Mouse (Mus musculus): ENCODE data around the gene Raver1. TPM values are rescaled to one million over a fixed set of nuclear protein-coding genes. Genes with fewer than 3 reads are reported as not detected.
A peak's percentile ranks its signal among the peaks of the same experiment; 100 is the strongest.

Gene Raver1
- polyA plus RNA-seq, 1 experiment from 2014 or later = 68.7 TPM

DNA sequence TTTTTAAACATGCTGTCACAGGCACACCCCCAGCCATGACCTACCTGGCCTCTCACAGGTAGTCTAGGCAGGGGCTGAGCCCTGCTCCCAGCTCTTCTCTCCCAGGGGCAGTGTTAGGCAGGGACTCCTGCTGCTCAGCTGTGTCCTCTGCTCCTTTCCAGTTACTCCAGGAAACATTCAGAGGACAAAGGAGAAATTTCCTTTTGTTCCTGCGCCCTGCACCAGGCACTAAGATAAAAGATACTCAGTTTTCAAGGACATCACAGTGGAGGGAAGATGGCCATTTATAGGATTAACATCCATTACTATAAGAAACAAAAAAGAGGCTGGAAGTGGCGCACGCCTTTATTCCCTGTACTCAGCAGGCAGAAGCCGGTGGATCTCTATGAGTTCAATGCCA lies 4.2 kb upstream of the Raver1 start:
- Histone ChIP-seq H3K4me3 (ENCODE audit: low read depth, low read length) (no peak overlapping the region), H3K9me3 (ENCODE audit: control insufficient read depth, low read depth, low read length) (no peaks in the 10 kb centered on the region), H3K27ac (ENCODE audit: low read length) (no peak overlapping the region), H3K36me3 (ENCODE audit: control insufficient read depth, insufficient read depth, low read length) (no peaks in the 10 kb centered on the region), H3K4me2 (replicated peaks; ENCODE audit: low read depth, low read length) (no peak overlapping the region), H3K9ac (replicated peaks; ENCODE audit: low read depth, low read length) (no peak overlapping the region), H3K27me3 (ENCODE audit: control insufficient read depth, insufficient read depth, low read length) (no peaks in the 10 kb centered on the region), H3K4me1 (ENCODE audit: control insufficient read depth, insufficient read depth, low read length) (peaks cover under 1% of the 10 kb centered on the region; the same call in 1 of the 2 replicates)
- 90% methylated on average over 4 of the region's 4 CpGs for WGBS
- ATAC-seq (ENCODE audit: insufficient number of reproducible peaks, insufficient read depth, low FRiP score, low read depth) = no peak

DNA sequence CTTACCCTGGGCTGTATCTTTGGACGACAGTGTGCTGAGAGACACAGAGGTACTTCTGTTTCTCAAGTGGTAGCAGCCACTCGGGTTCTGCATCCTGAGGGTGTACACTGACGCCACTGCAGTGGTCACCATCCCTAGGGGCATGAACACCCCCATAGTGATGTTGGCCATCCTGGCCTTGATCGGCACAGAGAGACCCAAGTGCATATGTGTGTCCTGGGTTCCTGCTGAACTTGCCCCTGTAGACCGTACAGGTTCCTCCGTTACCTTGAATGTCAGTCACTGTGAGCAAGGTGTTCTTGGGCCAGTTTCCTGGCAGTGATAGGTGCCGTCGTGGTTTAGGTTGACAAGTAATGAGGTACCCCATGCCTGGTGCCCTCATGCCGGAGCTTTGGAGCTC lies 1.6 kb upstream of the Raver1 start:
- ATAC-seq (ENCODE audit: insufficient number of reproducible peaks, insufficient read depth, low FRiP score, low read depth) = no peak
- Histone ChIP-seq H3K4me3 (ENCODE audit: low read depth, low read length) (no peak overlapping the region), H3K4me2 (replicated peaks; ENCODE audit: low read depth, low read length) (no peak overlapping the region), H3K27me3 (ENCODE audit: control insufficient read depth, insufficient read depth, low read length) (no peaks in the 10 kb centered on the region), H3K4me1 (ENCODE audit: control insufficient read depth, insufficient read depth, low read length) (peaks cover 9% of the 10 kb centered on the region), H3K36me3 (ENCODE audit: control insufficient read depth, insufficient read depth, low read length) (peaks cover 12% of the 10 kb centered on the region), H3K27ac (ENCODE audit: low read length) (no peak overlapping the region), H3K9me3 (ENCODE audit: control insufficient read depth, low read depth, low read length) (no peaks in the 10 kb centered on the region), H3K9ac (replicated peaks; ENCODE audit: low read depth, low read length) (no peak overlapping the region)
- 96% methylated on average over 9 of the region's 9 CpGs for WGBS

DNA sequence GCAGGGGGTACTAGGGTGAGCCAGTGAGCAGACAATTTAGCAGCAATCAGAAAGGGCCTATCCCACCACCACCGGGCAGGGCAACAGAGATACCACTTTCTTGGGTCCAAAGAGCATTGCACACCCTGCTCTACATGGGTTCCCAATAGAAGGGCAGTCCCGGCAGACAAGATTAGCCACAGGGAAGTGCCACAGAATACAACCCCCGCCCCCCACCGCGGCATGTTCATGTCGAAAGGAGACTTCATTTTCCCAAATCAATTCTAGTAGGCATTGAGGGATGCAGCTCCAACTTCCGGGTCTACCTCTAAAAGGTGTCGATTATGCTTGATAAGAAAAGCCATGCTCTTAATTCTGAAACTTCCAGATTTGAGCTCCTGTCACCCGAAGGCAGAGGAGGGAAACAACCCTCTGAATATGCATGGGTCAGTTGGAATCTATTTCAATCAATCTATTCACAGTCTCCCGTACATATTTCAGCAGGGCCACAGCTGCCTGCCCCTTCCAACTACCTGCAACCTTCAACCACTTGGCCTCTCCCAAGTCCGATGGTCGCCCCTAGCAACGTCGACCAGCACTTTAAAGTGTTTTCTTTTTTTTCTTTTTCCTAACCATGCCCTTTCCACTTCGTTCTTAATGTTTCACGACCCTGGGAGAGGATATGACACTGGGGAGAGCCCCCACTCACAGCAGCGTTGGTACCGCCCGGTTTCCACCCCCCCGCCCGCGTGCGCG lies 669 bp downstream of the Raver1 start:
- Histone ChIP-seq H3K4me3 (ENCODE audit: low read depth, low read length) (peak overlapping the region; percentile 71), H3K9me3 (ENCODE audit: control insufficient read depth, low read depth, low read length) (no peaks in the 10 kb centered on the region), H3K36me3 (ENCODE audit: control insufficient read depth, insufficient read depth, low read length) (peaks cover 35% of the 10 kb centered on the region), H3K4me1 (ENCODE audit: control insufficient read depth, insufficient read depth, low read length) (peaks cover 9% of the 10 kb centered on the region), H3K4me2 (replicated peaks; ENCODE audit: low read depth, low read length) (peak overlapping the region; percentile 88), H3K9ac (replicated peaks; ENCODE audit: low read depth, low read length) (peak overlapping the region; percentile 71), H3K27ac (ENCODE audit: low read length) (peak overlapping the region; percentile 89), H3K27me3 (ENCODE audit: control insufficient read depth, insufficient read depth, low read length) (no peaks in the 10 kb centered on the region)
- ATAC-seq (ENCODE audit: insufficient number of reproducible peaks, insufficient read depth, low FRiP score, low read depth) = no peak
- 2% methylated on average over 24 of the region's 24 CpGs for WGBS

DNA sequence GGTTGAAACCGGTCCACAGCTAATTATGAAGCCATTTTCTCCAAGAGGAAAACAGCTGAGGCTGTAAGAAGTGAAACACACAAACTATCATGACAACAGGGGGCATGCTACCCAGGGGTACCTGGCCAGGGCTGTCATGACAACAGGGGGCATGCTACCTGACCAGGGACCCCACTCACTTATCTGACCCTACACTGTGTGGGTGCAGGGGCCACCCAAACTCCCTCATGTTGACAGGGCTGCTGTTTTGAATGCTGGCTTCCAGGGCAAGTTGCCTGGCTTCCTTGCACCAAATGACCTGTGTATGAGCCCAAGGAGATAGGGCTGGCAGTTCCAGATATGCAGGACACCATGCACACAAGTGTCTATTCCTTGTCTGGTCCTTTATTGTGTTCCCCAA lies 1.3 kb downstream of the Raver1 start:
- Histone ChIP-seq H3K4me1 (ENCODE audit: control insufficient read depth, insufficient read depth, low read length) (peaks cover 9% of the 10 kb centered on the region), H3K4me2 (replicated peaks; ENCODE audit: low read depth, low read length) (peak overlapping the region; percentile 88), H3K27me3 (ENCODE audit: control insufficient read depth, insufficient read depth, low read length) (no peaks in the 10 kb centered on the region), H3K36me3 (ENCODE audit: control insufficient read depth, insufficient read depth, low read length) (peaks cover 41% of the 10 kb centered on the region), H3K27ac (ENCODE audit: low read length) (no peak overlapping the region), H3K9ac (replicated peaks; ENCODE audit: low read depth, low read length) (peak overlapping the region; percentile 71; the same call in 1 of the 2 replicates), H3K9me3 (ENCODE audit: control insufficient read depth, low read depth, low read length) (no peaks in the 10 kb centered on the region), H3K4me3 (ENCODE audit: low read depth, low read length) (peak overlapping the region; percentile 71)
- no peak for ATAC-seq (ENCODE audit: insufficient number of reproducible peaks, insufficient read depth, low FRiP score, low read depth)
- 93% methylated on average over 1 of the region's 1 CpGs for WGBS

DNA sequence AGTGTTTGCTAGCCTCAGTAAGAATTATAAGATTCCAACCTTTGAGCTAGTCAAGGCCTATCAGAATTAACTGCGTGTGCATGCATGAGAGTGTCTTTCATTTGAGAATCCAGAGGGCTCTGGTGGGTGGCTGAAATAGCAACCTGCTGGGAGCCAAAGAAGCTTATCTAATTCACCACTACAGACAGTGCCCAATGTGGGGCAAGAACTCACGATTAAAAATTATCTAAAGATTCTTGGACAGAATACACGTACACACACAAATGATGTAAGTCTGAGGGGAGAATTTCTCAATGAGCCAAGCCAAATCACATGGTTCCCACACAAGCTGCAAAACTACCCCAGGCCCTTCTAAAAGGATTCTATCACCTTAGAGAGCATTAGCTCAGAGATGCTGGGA lies 8.5 kb downstream of the Raver1 start:
- Histone ChIP-seq H3K4me2 (replicated peaks; ENCODE audit: low read depth, low read length) (no peak overlapping the region), H3K27me3 (ENCODE audit: control insufficient read depth, insufficient read depth, low read length) (no peaks in the 10 kb centered on the region), H3K4me1 (ENCODE audit: control insufficient read depth, insufficient read depth, low read length) (no peaks in the 10 kb centered on the region), H3K9me3 (ENCODE audit: control insufficient read depth, low read depth, low read length) (no peaks in the 10 kb centered on the region), H3K4me3 (ENCODE audit: low read depth, low read length) (no peak overlapping the region), H3K27ac (ENCODE audit: low read length) (no peak overlapping the region), H3K9ac (replicated peaks; ENCODE audit: low read depth, low read length) (no peak overlapping the region), H3K36me3 (ENCODE audit: control insufficient read depth, insufficient read depth, low read length) (peaks cover 91% of the 10 kb centered on the region)
- 92% methylated on average over 3 of the region's 3 CpGs for WGBS
- no peak for ATAC-seq (ENCODE audit: insufficient number of reproducible peaks, insufficient read depth, low FRiP score, low read depth)

DNA sequence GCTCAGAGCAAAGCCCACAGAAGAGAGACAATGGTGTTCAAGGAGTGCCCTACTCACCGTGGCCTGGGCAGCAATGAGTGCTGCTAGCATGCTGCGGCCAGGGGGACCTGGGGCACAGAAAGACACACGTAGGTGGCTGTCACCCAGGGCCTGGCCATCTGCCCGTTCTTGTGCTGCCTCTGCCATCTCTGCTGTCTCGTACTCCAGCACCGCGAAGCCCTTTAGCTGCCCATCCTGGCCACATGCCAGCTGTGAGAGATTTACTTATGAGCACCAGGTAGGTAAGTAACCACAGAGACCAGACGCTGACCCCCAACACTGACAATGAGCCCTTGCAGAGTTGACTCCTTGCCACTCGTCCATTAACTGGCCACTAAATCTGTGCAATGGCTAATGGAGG lies 10.7 kb downstream of the Raver1 start:
- Histone ChIP-seq H3K27ac (ENCODE audit: low read length) (no peak overlapping the region), H3K4me2 (replicated peaks; ENCODE audit: low read depth, low read length) (no peak overlapping the region), H3K4me1 (ENCODE audit: control insufficient read depth, insufficient read depth, low read length) (no peaks in the 10 kb centered on the region), H3K9me3 (ENCODE audit: control insufficient read depth, low read depth, low read length) (no peaks in the 10 kb centered on the region), H3K27me3 (ENCODE audit: control insufficient read depth, insufficient read depth, low read length) (no peaks in the 10 kb centered on the region), H3K9ac (replicated peaks; ENCODE audit: low read depth, low read length) (no peak overlapping the region), H3K4me3 (ENCODE audit: low read depth, low read length) (no peak overlapping the region), H3K36me3 (ENCODE audit: control insufficient read depth, insufficient read depth, low read length) (peaks cover 91% of the 10 kb centered on the region)
- WGBS = 90% methylated on average over 9 of the region's 9 CpGs
- ATAC-seq (ENCODE audit: insufficient number of reproducible peaks, insufficient read depth, low FRiP score, low read depth) = no peak

DNA sequence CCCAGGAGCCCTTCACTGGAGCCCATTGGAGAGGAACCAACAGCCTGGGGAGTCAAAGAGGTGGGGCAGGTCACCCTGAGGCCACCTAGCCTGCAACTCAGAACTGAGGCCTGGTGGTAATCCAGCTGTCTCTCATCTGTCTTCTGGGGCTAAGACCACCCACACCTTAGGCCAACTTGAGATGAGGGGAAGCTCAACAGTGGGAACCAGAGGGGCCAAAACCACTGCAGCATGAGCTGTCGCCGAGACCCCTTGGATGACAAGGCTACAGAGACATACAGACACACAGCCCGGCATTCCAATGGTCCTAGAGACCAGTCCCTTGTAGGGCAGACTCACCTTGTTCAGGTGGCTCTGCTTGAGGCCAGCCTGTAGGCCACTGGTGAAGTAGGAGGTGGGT lies 16.2 kb downstream of the Raver1 start:
- H3K4me3 ChIP-seq (ENCODE audit: low read depth, low read length) = no peak overlapping the region
- H3K36me3 ChIP-seq (ENCODE audit: control insufficient read depth, insufficient read depth, low read length) = peaks cover 53% of the 10 kb centered on the region
- ATAC-seq (ENCODE audit: insufficient number of reproducible peaks, insufficient read depth, low FRiP score, low read depth) = no peak
- H3K4me1 ChIP-seq (ENCODE audit: control insufficient read depth, insufficient read depth, low read length) = peaks cover 7% of the 10 kb centered on the region; the same call in 1 of the 2 replicates
- H3K27ac ChIP-seq (ENCODE audit: low read length) = no peak overlapping the region
- no peaks in the 10 kb centered on the region for H3K27me3 ChIP-seq (ENCODE audit: control insufficient read depth, insufficient read depth, low read length)
- no peak overlapping the region for H3K4me2 ChIP-seq (replicated peaks; ENCODE audit: low read depth, low read length)
- 93% methylated on average over 3 of the region's 3 CpGs for WGBS
- H3K9me3 ChIP-seq (ENCODE audit: control insufficient read depth, low read depth, low read length) = no peaks in the 10 kb centered on the region
- H3K9ac ChIP-seq (replicated peaks; ENCODE audit: low read depth, low read length) = no peak overlapping the region

DNA sequence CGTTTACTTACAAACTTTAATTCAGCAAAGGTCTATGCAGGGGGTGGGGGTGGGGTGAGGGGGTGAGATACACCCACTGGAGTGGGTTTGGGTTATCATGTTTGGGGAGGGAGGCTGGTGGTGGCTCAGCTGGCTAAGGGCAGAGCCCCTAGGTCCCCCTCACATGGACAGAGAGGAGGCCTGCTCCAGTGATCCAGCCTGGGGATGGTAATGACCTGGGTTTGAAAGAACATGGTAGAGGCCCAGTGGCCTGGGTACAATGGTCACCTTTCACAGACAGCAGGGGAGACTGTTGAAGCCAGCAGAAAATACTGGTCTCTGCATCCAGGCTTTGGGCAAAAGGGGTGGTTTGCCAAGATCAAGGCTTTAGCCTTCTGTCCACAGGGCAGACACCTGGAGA lies 17.6 kb downstream of the Raver1 start:
- WGBS = 62% methylated on average over 1 of the region's 1 CpGs
- peaks cover 7% of the 10 kb centered on the region; the same call in 1 of the 2 replicates for H3K4me1 ChIP-seq (ENCODE audit: control insufficient read depth, insufficient read depth, low read length)
- H3K27ac ChIP-seq (ENCODE audit: low read length) = no peak overlapping the region
- H3K9me3 ChIP-seq (ENCODE audit: control insufficient read depth, low read depth, low read length) = no peaks in the 10 kb centered on the region
- no peak overlapping the region for H3K4me3 ChIP-seq (ENCODE audit: low read depth, low read length)
- H3K4me2 ChIP-seq (replicated peaks; ENCODE audit: low read depth, low read length) = no peak overlapping the region
- no peak overlapping the region for H3K9ac ChIP-seq (replicated peaks; ENCODE audit: low read depth, low read length)
- H3K27me3 ChIP-seq (ENCODE audit: control insufficient read depth, insufficient read depth, low read length) = no peaks in the 10 kb centered on the region
- ATAC-seq (ENCODE audit: insufficient number of reproducible peaks, insufficient read depth, low FRiP score, low read depth) = no peak
- H3K36me3 ChIP-seq (ENCODE audit: control insufficient read depth, insufficient read depth, low read length) = peaks cover 44% of the 10 kb centered on the region
